Mouse (Mus musculus) liver, adult 2 months (tissue): Measurements from ENCODE around the gene Cdkn2c. TPM values are rescaled to one million over a fixed set of nuclear protein-coding genes. Genes with fewer than 3 reads are reported as not detected.

Source experiments
- DNase-seq: peaks from one replicate; pipeline ENCODE4 v3.0.0-alpha.2; 2011; ENCODE audit warnings: low read depth, low spot score; ENCODE audit errors: extremely low read depth
- H3K27ac ChIP-seq: fragments of 200-500 bp; replicated peaks from 2 replicates; pipeline ENCODE4 v1.5.1; 2012; ENCODE audit warnings: low read depth, mild to moderate bottlenecking, control low read depth, inconsistent platforms, low read length; ENCODE audit not compliant: insufficient read depth
- H3K27me3 ChIP-seq: fragments of 200-500 bp; 2 replicates; pipeline ENCODE4 v1.6.1; 2012; ENCODE audit warnings: mild to moderate bottlenecking, moderate library complexity, low read length, inconsistent platforms; ENCODE audit not compliant: control insufficient read depth, insufficient read depth
- H3K36me3 ChIP-seq: fragments of 200-500 bp; 2 replicates; pipeline ENCODE4 v1.6.1; 2012; ENCODE audit warnings: low read length, inconsistent platforms; ENCODE audit not compliant: control insufficient read depth, insufficient read depth
- H3K4me1 ChIP-seq: fragments of 200-500 bp; 2 replicates; pipeline ENCODE4 v1.6.1; 2011; ENCODE audit warnings: low read length; ENCODE audit not compliant: control insufficient read depth, insufficient read depth
- H3K4me3 ChIP-seq: fragments of 200-500 bp; 2 replicates; pipeline ENCODE4 v1.5.1; 2011; ENCODE audit warnings: low read depth, mild to moderate bottlenecking, control low read depth, low read length, moderate library complexity; ENCODE audit not compliant: insufficient read depth
- H3K79me2 ChIP-seq: fragments of 200-500 bp; 2 replicates; pipeline ENCODE4 v1.6.1; 2012; ENCODE audit warnings: inconsistent platforms, mild to moderate bottlenecking, low read length, moderate library complexity; ENCODE audit not compliant: control insufficient read depth, insufficient read depth
- H3K9ac ChIP-seq: fragments of 200-500 bp; 2 replicates; pipeline ENCODE4 v1.6.1; 2012; ENCODE audit warnings: low read depth, mild to moderate bottlenecking, control low read depth, inconsistent platforms, low read length
- CTCF ChIP-seq: fragments of 200-500 bp; IDR thresholded peaks from 2 replicates; pipeline ENCODE4 v1.5.1; 2011; ENCODE audit warnings: low read depth, low read length, control low read depth
- POLR2A ChIP-seq: fragments of 200-500 bp; IDR thresholded peaks from 2 replicates; pipeline ENCODE4 v1.6.1; 2011; ENCODE audit warnings: low read length, control low read depth; ENCODE audit not compliant: insufficient read depth; ENCODE audit errors: extremely low read depth
- WGBS: fragments of 180-500 bp; shearing (Covaris S2); methylation state at CpG from one replicate; pipeline ENCODE4 v1.1.7; 2018; 5-methylcytosine and 5-hydroxymethylcytosine counted together
- polyA plus RNA-seq: library from polyadenylated mRNA; depleted of rRNA; stranded (reverse); fragments of >200 nt; gene quantifications from 2 replicates; pipeline ENCODE4 v1.2.3, GENCODE M21; 2012; rRNA removed
- total RNA-seq: library from RNA; depleted of rRNA; stranded (reverse); fragments of >200 nt; gene quantifications from 2 replicates; pipeline ENCODE4 v1.2.3, GENCODE M21; 2014; rRNA removed

Gene Cdkn2c
- total and polyA plus RNA-seq, 2 experiments: 2.8 to 12.5 TPM

- Histone ChIP-seq H3K27me3 (no peaks in the 10 kb centered on the region), H3K4me1 (peaks cover 15% of the 10 kb centered on the region), H3K4me3 (no peak overlapping the region), H3K27ac (peak overlapping the region; percentile 65), H3K9ac (peak overlapping the region; percentile 14; the same call in 1 of the 2 replicates), H3K36me3 (no peaks in the 10 kb centered on the region), H3K79me2 (no peaks in the 10 kb centered on the region)
- peak; percentile 84 for DNase-seq
- WGBS: 35% methylated on average over 7 of the region's 7 CpGs
- TF ChIP-seq POLR2A: no peak
- TF ChIP-seq CTCF: no peak
Measured at GRCm38 (mm10) chr4:109640141-109640540, 26.8 kb downstream of the Cdkn2c start.

GRCm38 (mm10) chr4:109639356-109639755 is 27.6 kb downstream of the Cdkn2c start:
- Histone ChIP-seq H3K79me2 (no peaks in the 10 kb centered on the region), H3K4me1 (peaks cover 15% of the 10 kb centered on the region), H3K27me3 (no peaks in the 10 kb centered on the region), H3K27ac (no peak overlapping the region), H3K9ac (no peak overlapping the region), H3K4me3 (no peak overlapping the region), H3K36me3 (no peaks in the 10 kb centered on the region)
- DNase-seq: no peak
- 91% methylated on average over 9 of the region's 9 CpGs for WGBS
- TF ChIP-seq POLR2A (no peak), CTCF (no peak)

- WGBS: 98% methylated on average over 2 of the region's 2 CpGs
- no peak overlapping the region for H3K9ac ChIP-seq
- H3K27ac ChIP-seq: no peak overlapping the region
- no peaks in the 10 kb centered on the region for H3K36me3 ChIP-seq
- H3K79me2 ChIP-seq: no peaks in the 10 kb centered on the region
- DNase-seq: no peak
- H3K27me3 ChIP-seq: no peaks in the 10 kb centered on the region
- 0 out of 2 replicates have a peak, but pooled peaks cover under 1% of the 10 kb centered on the region for H3K4me1 ChIP-seq
- no peak overlapping the region for H3K4me3 ChIP-seq
- peak; percentile 42; the same call in 1 of the 2 replicates for TF ChIP-seq CTCF
- TF ChIP-seq POLR2A: no peak
Measured at GRCm38 (mm10) chr4:109634971-109635370, 32.0 kb downstream of the Cdkn2c start.

- Histone ChIP-seq H3K4me1 (no peaks in the 10 kb centered on the region), H3K36me3 (no peaks in the 10 kb centered on the region), H3K79me2 (no peaks in the 10 kb centered on the region), H3K27me3 (no peaks in the 10 kb centered on the region), H3K27ac (no peak overlapping the region), H3K9ac (no peak overlapping the region), H3K4me3 (no peak overlapping the region)
- no peak for DNase-seq
- 83% methylated on average over 4 of the region's 4 CpGs for WGBS
- no peak for TF ChIP-seq CTCF
- no peak for TF ChIP-seq POLR2A
Measured at GRCm38 (mm10) chr4:109631029-109631428, 36.0 kb downstream of the Cdkn2c start.

GRCm38 (mm10) chr4:109630215-109630614 is 36.8 kb downstream of the Cdkn2c start:
- no peak for DNase-seq
- Histone ChIP-seq H3K36me3 (no peaks in the 10 kb centered on the region), H3K4me1 (no peaks in the 10 kb centered on the region), H3K4me3 (no peak overlapping the region), H3K79me2 (no peaks in the 10 kb centered on the region), H3K9ac (no peak overlapping the region), H3K27me3 (no peaks in the 10 kb centered on the region), H3K27ac (no peak overlapping the region)
- TF ChIP-seq POLR2A: no peak
- no peak for TF ChIP-seq CTCF
- WGBS: 75% methylated on average over 2 of the region's 2 CpGs

DNA sequence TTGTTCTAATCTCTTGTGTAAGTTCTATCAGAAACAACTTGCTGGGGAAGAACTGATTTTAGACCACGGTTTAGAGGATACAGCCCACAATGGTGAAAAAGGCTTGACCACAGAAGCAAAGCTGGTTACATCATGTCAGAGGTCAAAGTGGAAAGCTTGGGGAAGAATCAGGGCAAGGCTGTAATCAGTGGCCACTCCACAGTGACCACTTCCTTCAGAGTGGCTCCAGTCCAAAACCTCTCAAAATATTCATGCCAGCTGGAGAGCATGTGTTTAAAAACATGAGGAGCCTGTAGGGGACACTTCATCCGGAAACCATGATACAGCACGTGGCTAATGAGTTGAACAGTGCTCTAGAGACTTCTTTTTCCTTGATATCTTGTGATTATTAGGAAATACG is 54.4 kb downstream of the Cdkn2c start:
- TF ChIP-seq POLR2A (no peak), CTCF (no peak)
- Histone ChIP-seq H3K79me2 (no peaks in the 10 kb centered on the region), H3K9ac (no peak overlapping the region), H3K4me3 (no peak overlapping the region), H3K4me1 (no peaks in the 10 kb centered on the region), H3K27ac (no peak overlapping the region), H3K36me3 (no peaks in the 10 kb centered on the region), H3K27me3 (no peaks in the 10 kb centered on the region)
- DNase-seq: no peak
- 85% methylated on average over 4 of the region's 4 CpGs for whole genome bisulfite sequencing

Other genes with a start within 250 kb of the Cdkn2c start
- gene Rnf11, start 182.5 kb downstream of the Cdkn2c start, total RNA-seq: 42.6 and 48.7 TPM in 2 replicates
- 33.5 and 42.6 TPM in 2 replicates for gene Rnf11, start 182.5 kb downstream of the Cdkn2c start, polyA plus RNA-seq
- not detected in 2 replicates for gene 4930522H14Rik, start 135.9 kb downstream of the Cdkn2c start, total RNA-seq
- not detected in 2 replicates for gene 4930522H14Rik, start 135.9 kb downstream of the Cdkn2c start, polyA plus RNA-seq
- 21.6 and 21.7 TPM in 2 replicates for gene Faf1, start 9.4 kb upstream of the Cdkn2c start, total RNA-seq
- 4.7 and 4.8 TPM in 2 replicates for gene Faf1, start 9.4 kb upstream of the Cdkn2c start, polyA plus RNA-seq